Mouse (Mus musculus) thymus, adult 2 months (tissue): ENCODE measurements at regions not wholly inside any gene's neighbourhood (a gene's known extent, or its start where the extent isn't known, plus 50 kb on each side); places are given as distances from the start of the nearest gene placed in this dataset.

Experiments used
- CTCF ChIP-seq: fragments of 200-500 bp; IDR thresholded peaks from 2 replicates; pipeline ENCODE4 v1.5.1; 2012; ENCODE audit warnings: mild to moderate bottlenecking, control low read depth, low read length, moderate library complexity, borderline replicate concordance; ENCODE audit not compliant: control insufficient read depth, poor library complexity, insufficient read depth; ENCODE audit errors: extremely low read depth
- POLR2A ChIP-seq: fragments of 200-500 bp; IDR thresholded peaks from 2 replicates; pipeline ENCODE4 v1.6.1; 2012; ENCODE audit warnings: mild to moderate bottlenecking, low read length, control low read depth, moderate library complexity; ENCODE audit not compliant: control insufficient read depth, poor library complexity, insufficient read depth; ENCODE audit errors: extremely low read depth

- TF ChIP-seq CTCF (no peak), POLR2A (no peak)
Measured at GRCm38 (mm10) chr2:133373543-133373942, 178.4 kb upstream of the Bmp2 start.
